Mouse (Mus musculus): Measurements from ENCODE around the gene Smyd3. TPM values are rescaled to one million over a fixed set of nuclear protein-coding genes. Genes with fewer than 3 reads are reported as not detected.
A peak's percentile ranks its signal among the peaks of the same experiment; 100 is the strongest.

Smyd3 gene
- polyA plus RNA-seq, 1 experiment from 2014 or later, result 20.7 TPM

- no peak overlapping the region for H3K4me3 ChIP-seq
- H3K9me3 ChIP-seq, result no peaks in the 10 kb centered on the region
- H3K27ac ChIP-seq (replicated peaks), result no peak overlapping the region
- 68% methylated on average over 9 of the region's 9 CpGs for WGBS
- no peaks in the 10 kb centered on the region for H3K27me3 ChIP-seq (replicated peaks; ENCODE audit: low read depth, poor library complexity, severe bottlenecking)
- DNase-seq (ENCODE audit: low spot score), result peak; percentile 31
- no peaks in the 10 kb centered on the region for H3K36me3 ChIP-seq (replicated peaks)
- H3K4me1 ChIP-seq, result peaks cover 6% of the 10 kb centered on the region; the same call in 1 of the 2 replicates
Measured at GRCm38 (mm10) chr1:179506530-179507315, 11.1 kb downstream of the Smyd3 start.

- H3K27me3 ChIP-seq (replicated peaks; ENCODE audit: low read depth, poor library complexity, severe bottlenecking), result no peaks in the 10 kb centered on the region
- H3K4me3 ChIP-seq, result no peak overlapping the region
- H3K4me1 ChIP-seq, result no peaks in the 10 kb centered on the region
- no peak overlapping the region for H3K27ac ChIP-seq (replicated peaks)
- H3K36me3 ChIP-seq (replicated peaks), result no peaks in the 10 kb centered on the region
- DNase-seq (ENCODE audit: low spot score), result no peak
- 24% methylated on average over 3 of the region's 3 CpGs for WGBS
- no peaks in the 10 kb centered on the region for H3K9me3 ChIP-seq
Measured at GRCm38 (mm10) chr1:179502565-179502964, 15.3 kb downstream of the Smyd3 start.

DNA sequence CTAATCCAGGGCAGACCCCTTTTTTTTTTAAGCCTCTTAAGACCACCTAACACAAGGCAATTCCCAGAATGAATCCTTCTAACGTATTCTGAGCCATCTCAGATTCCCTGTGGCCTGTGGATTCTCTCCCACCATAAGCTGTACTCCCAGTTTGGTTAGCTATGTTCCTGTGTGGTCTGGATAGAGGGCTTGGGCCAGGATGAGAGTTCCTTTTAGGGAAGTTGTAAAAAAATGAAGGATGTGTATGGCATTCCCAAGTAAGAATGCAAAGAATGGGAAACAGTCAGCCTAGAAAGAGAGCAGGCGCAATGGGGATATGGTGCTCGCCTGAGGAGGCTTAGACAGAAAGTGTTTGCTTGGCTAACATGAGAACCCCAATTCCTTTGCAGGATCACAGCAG is 18.6 kb downstream of the Smyd3 start:
- Histone ChIP-seq H3K4me3 (no peak overlapping the region), H3K36me3 (replicated peaks) (no peaks in the 10 kb centered on the region), H3K27ac (replicated peaks) (no peak overlapping the region), H3K9me3 (no peaks in the 10 kb centered on the region), H3K4me1 (no peaks in the 10 kb centered on the region), H3K27me3 (replicated peaks; ENCODE audit: low read depth, poor library complexity, severe bottlenecking) (no peaks in the 10 kb centered on the region)
- 83% methylated on average over 3 of the region's 3 CpGs for WGBS
- DNase-seq (ENCODE audit: low spot score), result no peak

GRCm38 (mm10) chr1:179492908-179493307 is 24.9 kb downstream of the Smyd3 start:
- H3K36me3 ChIP-seq (replicated peaks), result no peaks in the 10 kb centered on the region
- no peak overlapping the region for H3K4me3 ChIP-seq
- WGBS, result 89% methylated on average over 5 of the region's 5 CpGs
- no peaks in the 10 kb centered on the region for H3K4me1 ChIP-seq
- H3K27ac ChIP-seq (replicated peaks), result no peak overlapping the region
- DNase-seq (ENCODE audit: low spot score), result no peak
- no peaks in the 10 kb centered on the region for H3K9me3 ChIP-seq
- H3K27me3 ChIP-seq (replicated peaks; ENCODE audit: low read depth, poor library complexity, severe bottlenecking), result no peaks in the 10 kb centered on the region

GRCm38 (mm10) chr1:179488520-179488919 is 29.3 kb downstream of the Smyd3 start:
- no peak overlapping the region for H3K27ac ChIP-seq (replicated peaks)
- no peak for DNase-seq (ENCODE audit: low spot score)
- H3K27me3 ChIP-seq (replicated peaks; ENCODE audit: low read depth, poor library complexity, severe bottlenecking), result no peaks in the 10 kb centered on the region
- peaks cover 12% of the 10 kb centered on the region for H3K4me1 ChIP-seq
- H3K36me3 ChIP-seq (replicated peaks), result no peaks in the 10 kb centered on the region
- H3K9me3 ChIP-seq, result no peaks in the 10 kb centered on the region
- H3K4me3 ChIP-seq, result no peak overlapping the region
- 89% methylated on average over 5 of the region's 5 CpGs for WGBS

- Histone ChIP-seq H3K4me1 (peaks cover 12% of the 10 kb centered on the region), H3K27ac (replicated peaks) (no peak overlapping the region), H3K27me3 (replicated peaks; ENCODE audit: low read depth, poor library complexity, severe bottlenecking) (no peaks in the 10 kb centered on the region), H3K36me3 (replicated peaks) (no peaks in the 10 kb centered on the region), H3K9me3 (no peaks in the 10 kb centered on the region), H3K4me3 (no peak overlapping the region)
- WGBS, result 73% methylated on average over 5 of the region's 5 CpGs
- DNase-seq (ENCODE audit: low spot score), result no peak
Measured at GRCm38 (mm10) chr1:179487990-179488389, 29.9 kb downstream of the Smyd3 start.

- no peak for DNase-seq (ENCODE audit: low spot score)
- peaks cover 12% of the 10 kb centered on the region for H3K4me1 ChIP-seq
- H3K36me3 ChIP-seq (replicated peaks), result no peaks in the 10 kb centered on the region
- WGBS, result 86% methylated on average over 2 of the region's 2 CpGs
- H3K9me3 ChIP-seq, result no peaks in the 10 kb centered on the region
- no peak overlapping the region for H3K27ac ChIP-seq (replicated peaks)
- no peaks in the 10 kb centered on the region for H3K27me3 ChIP-seq (replicated peaks; ENCODE audit: low read depth, poor library complexity, severe bottlenecking)
- H3K4me3 ChIP-seq, result no peak overlapping the region
Measured at GRCm38 (mm10) chr1:179487238-179487637, 30.6 kb downstream of the Smyd3 start.

DNA sequence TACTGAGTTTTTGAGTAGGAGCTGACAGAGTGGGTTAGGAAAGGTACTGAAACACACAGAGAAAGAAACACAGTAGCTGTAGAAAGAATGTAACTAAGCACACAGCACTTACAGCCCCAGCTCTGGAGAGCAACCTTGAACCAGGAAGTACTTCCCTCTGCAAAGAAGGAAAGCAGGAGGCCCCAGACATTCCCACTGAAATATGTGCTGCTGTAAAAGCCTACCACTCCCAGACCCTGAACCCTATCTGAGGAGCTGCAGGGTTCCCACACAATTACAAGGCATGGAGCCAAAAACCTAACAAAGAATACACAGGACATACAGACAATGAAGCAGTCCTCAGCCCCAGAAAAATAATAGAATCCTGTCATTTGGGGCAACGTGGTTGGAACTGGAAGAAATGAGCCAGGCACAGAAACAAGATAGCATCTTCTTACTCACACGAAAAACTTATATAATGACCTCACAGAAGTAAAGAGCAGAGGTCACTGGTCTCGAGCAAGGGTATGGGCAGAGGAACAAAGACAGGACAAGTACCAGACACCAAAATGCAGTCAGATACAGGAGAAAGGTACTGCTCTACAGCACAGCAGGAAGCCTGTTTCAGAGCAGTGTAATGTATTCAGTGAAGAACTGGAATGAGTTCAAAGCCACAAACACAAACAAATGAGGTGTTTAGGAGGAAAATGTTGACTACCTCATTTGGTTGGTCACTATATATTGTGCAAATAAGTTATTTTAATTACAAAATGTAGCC is 31.9 kb downstream of the Smyd3 start:
- no peaks in the 10 kb centered on the region for H3K27me3 ChIP-seq (replicated peaks; ENCODE audit: low read depth, poor library complexity, severe bottlenecking)
- H3K4me3 ChIP-seq, result no peak overlapping the region
- no peaks in the 10 kb centered on the region for H3K9me3 ChIP-seq
- peaks cover 12% of the 10 kb centered on the region for H3K4me1 ChIP-seq
- whole genome bisulfite sequencing, result 51% methylated on average over 3 of the region's 3 CpGs
- H3K27ac ChIP-seq (replicated peaks), result peak overlapping the region; percentile 51
- DNase-seq (ENCODE audit: low spot score), result no peak
- H3K36me3 ChIP-seq (replicated peaks), result no peaks in the 10 kb centered on the region

- Histone ChIP-seq H3K27me3 (replicated peaks; ENCODE audit: low read depth, poor library complexity, severe bottlenecking) (no peaks in the 10 kb centered on the region), H3K4me1 (peaks cover 13% of the 10 kb centered on the region), H3K9me3 (no peaks in the 10 kb centered on the region), H3K27ac (replicated peaks) (no peak overlapping the region), H3K36me3 (replicated peaks) (no peaks in the 10 kb centered on the region), H3K4me3 (no peak overlapping the region)
- DNase-seq (ENCODE audit: low spot score), result no peak
- WGBS, result 84% methylated on average over 4 of the region's 4 CpGs
Measured at GRCm38 (mm10) chr1:179480862-179481261, 37.0 kb downstream of the Smyd3 start.

- DNase-seq (ENCODE audit: low spot score), result peak; percentile 35
- H3K4me1 ChIP-seq, result peaks cover 16% of the 10 kb centered on the region
- 79% methylated on average over 5 of the region's 5 CpGs for WGBS
- H3K4me3 ChIP-seq, result no peak overlapping the region
- peaks cover 10% of the 10 kb centered on the region for H3K36me3 ChIP-seq (replicated peaks)
- peaks cover 8% of the 10 kb centered on the region for H3K9me3 ChIP-seq
- no peak overlapping the region for H3K27ac ChIP-seq (replicated peaks)
- H3K27me3 ChIP-seq (replicated peaks; ENCODE audit: low read depth, poor library complexity, severe bottlenecking), result no peaks in the 10 kb centered on the region
Measured at GRCm38 (mm10) chr1:179477157-179477902, 40.5 kb downstream of the Smyd3 start.

GRCm38 (mm10) chr1:179476461-179477156 is 41.2 kb downstream of the Smyd3 start:
- Histone ChIP-seq H3K9me3 (peaks cover 8% of the 10 kb centered on the region), H3K36me3 (replicated peaks) (peaks cover 17% of the 10 kb centered on the region), H3K4me3 (no peak overlapping the region), H3K27ac (replicated peaks) (no peak overlapping the region; the same call in 1 of the 2 replicates), H3K27me3 (replicated peaks; ENCODE audit: low read depth, poor library complexity, severe bottlenecking) (no peaks in the 10 kb centered on the region), H3K4me1 (peaks cover 16% of the 10 kb centered on the region)
- WGBS, result 65% methylated on average over 6 of the region's 6 CpGs
- DNase-seq (ENCODE audit: low spot score), result peak; percentile 30

GRCm38 (mm10) chr1:179474776-179475175 is 43.1 kb downstream of the Smyd3 start:
- peaks cover 8% of the 10 kb centered on the region for H3K9me3 ChIP-seq
- DNase-seq (ENCODE audit: low spot score), result no peak
- peaks cover 22% of the 10 kb centered on the region for H3K36me3 ChIP-seq (replicated peaks)
- WGBS, result 84% methylated on average over 8 of the region's 8 CpGs
- H3K4me1 ChIP-seq, result peaks cover 14% of the 10 kb centered on the region
- H3K27me3 ChIP-seq (replicated peaks; ENCODE audit: low read depth, poor library complexity, severe bottlenecking), result no peaks in the 10 kb centered on the region
- no peak overlapping the region for H3K4me3 ChIP-seq
- peak overlapping the region; percentile 59; the same call in 1 of the 2 replicates for H3K27ac ChIP-seq (replicated peaks)

Measured in embryonic facial prominence, embryonic 10.5 days (tissue).